ENCODE assay signal across 15 mouse cellular contexts in the genomic region with DNA sequence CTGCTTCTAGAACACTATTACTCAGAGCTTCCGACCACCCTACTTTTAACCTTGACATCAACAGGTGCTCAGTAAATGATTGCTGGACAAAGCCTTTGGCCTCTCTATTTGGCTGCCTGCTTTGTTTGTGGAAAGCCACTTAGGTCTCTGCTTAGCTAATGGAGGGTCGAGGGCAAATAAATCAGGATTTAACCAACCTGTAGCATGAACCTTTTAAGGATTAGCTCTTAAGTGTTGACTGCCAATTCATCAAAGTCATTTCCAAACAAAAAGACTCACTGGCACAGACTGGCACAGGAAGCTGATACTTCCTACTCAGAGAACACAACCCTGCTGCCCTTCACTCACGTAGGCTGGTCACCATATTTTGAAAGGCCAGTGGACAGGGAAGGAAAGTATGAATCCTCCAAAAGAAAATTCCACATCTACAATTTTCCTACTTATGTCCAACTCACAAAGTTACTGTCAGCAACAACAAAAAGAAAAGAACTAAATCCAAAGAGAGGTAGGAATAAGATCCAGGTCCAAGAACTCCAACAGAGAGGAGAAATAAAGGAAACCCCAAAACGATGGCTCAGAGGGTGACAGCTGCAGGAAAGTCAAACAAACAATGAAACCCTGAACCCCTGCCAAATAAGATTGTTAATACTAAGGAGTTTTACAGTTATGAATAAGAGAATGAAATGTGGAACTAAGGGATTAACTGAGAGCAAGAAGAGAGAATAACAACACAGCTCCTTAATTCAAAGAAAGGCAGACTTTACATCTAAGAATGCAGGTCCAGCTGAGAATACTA.
A peak's percentile ranks its signal among the peaks of the same experiment; 100 is the strongest.
DNase-seq lines count a peak whose midpoint lies in the region; ATAC-seq and TF ChIP-seq lines count a peak whose summit lies in the region.
"Had no signal": no experiment of that assay in that cellular context is flagged by ENCODE, and none has a peak within 500 bp of the region (broad histone marks: within the 10 kb centered on the region; RNA-seq: fewer than 3 reads in every experiment).

No protein-coding gene starts in this region.

- H3K4me3 ChIP-seq in heart, embryonic 13.5 days, result no peak overlapping the region
- no peak overlapping the region for H3K4me3 ChIP-seq in heart, embryonic 11.5 days (ENCODE audit: low read depth, low read length)
- no peak overlapping the region for H3K4me3 ChIP-seq in lung, embryonic 15.5 days
- H3K4me3 ChIP-seq in lung, adult 2 months (replicated peaks; ENCODE audit: extremely low read depth, low read depth, low read length), result no peak overlapping the region
- no peak overlapping the region for H3K4me3 ChIP-seq in forebrain, embryonic 15.5 days
- H3K4me3 ChIP-seq: forebrain, embryonic 13.5 days; hindbrain, embryonic 15.5 days; limb, embryonic 13.5 days had no signal

- 75% methylated on average over 4 of the region's 4 CpGs for WGBS in heart, embryonic 13.5 days
- 69% methylated on average over 4 of the region's 4 CpGs for WGBS in heart, embryonic 11.5 days (ENCODE audit: insufficient replicate concordance)
- 33% methylated on average over 4 of the region's 4 CpGs for WGBS in lung, embryonic 15.5 days
- 30% methylated on average over 4 of the region's 4 CpGs for WGBS in lung, adult 2 months
- WGBS in forebrain, embryonic 15.5 days, result 48% methylated on average over 4 of the region's 4 CpGs

- peak overlapping the region; percentile 34; the same call in 1 of the 2 replicates for H3K27ac ChIP-seq in heart, embryonic 13.5 days (replicated peaks)
- H3K27ac ChIP-seq in heart, embryonic 11.5 days (ENCODE audit: low read depth, low read length), result no peak overlapping the region
- H3K27ac ChIP-seq in lung, embryonic 15.5 days, result peak overlapping the region; percentile 53; the same call in 1 of the 2 replicates
- no peak overlapping the region for H3K27ac ChIP-seq in forebrain, embryonic 15.5 days (replicated peaks)
- H3K27ac ChIP-seq: forebrain, embryonic 13.5 days; hindbrain, embryonic 15.5 days; limb, embryonic 13.5 days had no signal

- no peak overlapping the region for H3K9ac ChIP-seq in heart, embryonic 13.5 days
- H3K9ac ChIP-seq in heart, embryonic 11.5 days (ENCODE audit: low read depth, low read length), result no peak overlapping the region
- H3K9ac ChIP-seq in lung, embryonic 15.5 days, result no peak overlapping the region
- no peak overlapping the region for H3K9ac ChIP-seq in forebrain, embryonic 15.5 days (replicated peaks)
- H3K9ac ChIP-seq: forebrain, embryonic 13.5 days; hindbrain, embryonic 15.5 days; limb, embryonic 13.5 days had no signal

- no peak for TF ChIP-seq POLR2A in lung, adult 2 months (IDR thresholded peaks at IDR 0.05; ENCODE audit: borderline replicate concordance, extremely low read depth, low read depth, low read length)

- peaks cover 22% of the 10 kb centered on the region for H3K4me1 ChIP-seq in heart, embryonic 13.5 days
- H3K4me1 ChIP-seq in heart, embryonic 11.5 days (ENCODE audit: control insufficient read depth, insufficient read depth, low read length), result peaks cover 4% of the 10 kb centered on the region; the same call in 1 of the 2 replicates
- H3K4me1 ChIP-seq in lung, embryonic 15.5 days, result peaks cover 19% of the 10 kb centered on the region
- H3K4me1 ChIP-seq in lung, adult 2 months (ENCODE audit: control insufficient read depth, insufficient read depth, low read length), result peaks cover 14% of the 10 kb centered on the region
- no peaks in the 10 kb centered on the region for H3K4me1 ChIP-seq in forebrain, embryonic 15.5 days

- no peaks in the 10 kb centered on the region for H3K27me3 ChIP-seq in heart, embryonic 13.5 days (replicated peaks)
- H3K27me3 ChIP-seq in heart, embryonic 11.5 days (ENCODE audit: control insufficient read depth, insufficient read depth, low read length), result no peaks in the 10 kb centered on the region
- H3K27me3 ChIP-seq in lung, embryonic 15.5 days, result no peaks in the 10 kb centered on the region
- H3K27me3 ChIP-seq in forebrain, embryonic 15.5 days, result no peaks in the 10 kb centered on the region
- H3K27me3 ChIP-seq: forebrain, embryonic 13.5 days; hindbrain, embryonic 15.5 days; limb, embryonic 13.5 days had no signal

- no peaks in the 10 kb centered on the region for H3K9me3 ChIP-seq in heart, embryonic 13.5 days
- no peaks in the 10 kb centered on the region for H3K9me3 ChIP-seq in heart, embryonic 11.5 days (replicated peaks; ENCODE audit: control insufficient read depth, low read length)
- no peaks in the 10 kb centered on the region for H3K9me3 ChIP-seq in lung, embryonic 15.5 days
- H3K9me3 ChIP-seq in forebrain, embryonic 15.5 days, result no peaks in the 10 kb centered on the region; the same call in 1 of the 2 replicates
- H3K9me3 ChIP-seq: forebrain, embryonic 13.5 days; G1E; hindbrain, embryonic 15.5 days; limb, embryonic 13.5 days had no signal

- no peak for DNase-seq in lung, adult 2 months
- peak; percentile 24 to 52 for DNase-seq in kidney, postnatal 36 days
- no peak for DNase-seq in right cerebral cortex, postnatal 10 days (ENCODE audit: low spot score in 2 of 2)
- no peak for DNase-seq in testis, postnatal 10 days (ENCODE audit: low spot score)
- DNase-seq: adrenal gland, postnatal 25 days; gastrocnemius, postnatal 14 days; heart, postnatal 10 days had no signal

- no peak for TF ChIP-seq CTCF in lung, adult 2 months (IDR thresholded peaks at IDR 0.05; ENCODE audit: insufficient read depth, low read length)

- no peak overlapping the region for H3K4me2 ChIP-seq in heart, embryonic 13.5 days
- no peak overlapping the region for H3K4me2 ChIP-seq in heart, embryonic 11.5 days
- no peak overlapping the region for H3K4me2 ChIP-seq in lung, embryonic 15.5 days
- no peak overlapping the region for H3K4me2 ChIP-seq in forebrain, embryonic 15.5 days (replicated peaks)
- H3K4me2 ChIP-seq: forebrain, embryonic 13.5 days; hindbrain, embryonic 15.5 days; limb, embryonic 13.5 days had no signal

- no peaks in the 10 kb centered on the region for H3K36me3 ChIP-seq in heart, embryonic 13.5 days
- no peaks in the 10 kb centered on the region for H3K36me3 ChIP-seq in heart, embryonic 11.5 days (ENCODE audit: control insufficient read depth, insufficient read depth, low read length)
- no peaks in the 10 kb centered on the region for H3K36me3 ChIP-seq in lung, embryonic 15.5 days
- no peaks in the 10 kb centered on the region for H3K36me3 ChIP-seq in forebrain, embryonic 15.5 days
- H3K36me3 ChIP-seq: G1E; hindbrain, embryonic 15.5 days; limb, embryonic 13.5 days had no signal

- ATAC-seq in heart, embryonic 13.5 days (ENCODE audit: extremely low read depth, insufficient number of reproducible peaks, low FRiP score, low TSS enrichment), result no peak
- ATAC-seq in heart, embryonic 11.5 days (replicated peaks; ENCODE audit: insufficient number of reproducible peaks, low FRiP score, low TSS enrichment), result no peak
- ATAC-seq in lung, embryonic 15.5 days (ENCODE audit: borderline replicate concordance, extremely low read depth, low FRiP score, low TSS enrichment), result no peak
- ATAC-seq in forebrain, embryonic 15.5 days (replicated peaks), result no peak
- ATAC-seq: forebrain, embryonic 13.5 days had no signal

Comparison
In these comparisons a context has a peak if more than half of its experiments do, and no peak if none do; other contexts are left out.
1. H3K27ac ChIP-seq: peak in heart, embryonic 13.5 days (single experiment) and lung, embryonic 15.5 days (single experiment); none in heart, embryonic 11.5 days (single experiment) and forebrain, embryonic 15.5 days (single experiment).
2. DNase-seq: peak in kidney, postnatal 36 days (2 of 2); none in lung, adult 2 months (single experiment), right cerebral cortex, postnatal 10 days (0 of 2) and testis, postnatal 10 days (single experiment).